Mouse (Mus musculus): Measurements from ENCODE around the gene Acot10.
"Not testable (repeated sequence)": the region's sequence is repeated elsewhere in the genome, so short reads cannot be mapped to it uniquely, and the experiment has no call there.

Acot10 gene

GRCm38 (mm10) chr15:20666650-20667049 lies at the start of gene Acot10:
Gene Acot10, minus strand, starts transcription at chr15:20666750.
- DNase-seq (ENCODE audit: low spot score in 2 of 2) = no peak

GRCm38 (mm10) chr15:20711859-20712258 lies 45.3 kb upstream of the Acot10 start:
- DNase-seq (ENCODE audit: low spot score in 2 of 2) = no peak

DNA sequence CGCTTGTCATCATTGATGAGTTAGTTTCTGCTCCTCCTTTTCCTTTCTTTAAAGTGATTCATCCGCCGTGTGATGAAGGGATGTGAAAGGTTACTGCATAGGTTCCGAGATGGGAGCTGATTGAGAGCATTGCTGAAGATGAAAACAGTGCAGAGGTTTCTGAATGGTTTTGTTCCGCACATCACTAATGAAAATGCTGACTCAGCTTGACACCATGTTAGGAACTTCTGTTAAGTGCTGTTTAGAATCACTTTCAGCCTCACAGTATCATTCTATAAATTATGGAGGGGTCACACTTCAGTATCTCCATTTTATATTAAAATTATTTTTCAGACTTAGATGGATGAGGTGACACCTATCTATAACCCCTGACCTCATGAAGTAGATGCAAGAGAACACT lies 29.7 kb upstream of the Acot10 start:
- DNase-seq (ENCODE audit: low spot score in 2 of 2) = no peak

GRCm38 (mm10) chr15:20684200-20684599 lies 17.6 kb upstream of the Acot10 start:
- no peak for DNase-seq (ENCODE audit: low spot score in 2 of 2)

GRCm38 (mm10) chr15:20682719-20683118 lies 16.2 kb upstream of the Acot10 start:
- DNase-seq (ENCODE audit: low spot score in 2 of 2) = no peak

DNA sequence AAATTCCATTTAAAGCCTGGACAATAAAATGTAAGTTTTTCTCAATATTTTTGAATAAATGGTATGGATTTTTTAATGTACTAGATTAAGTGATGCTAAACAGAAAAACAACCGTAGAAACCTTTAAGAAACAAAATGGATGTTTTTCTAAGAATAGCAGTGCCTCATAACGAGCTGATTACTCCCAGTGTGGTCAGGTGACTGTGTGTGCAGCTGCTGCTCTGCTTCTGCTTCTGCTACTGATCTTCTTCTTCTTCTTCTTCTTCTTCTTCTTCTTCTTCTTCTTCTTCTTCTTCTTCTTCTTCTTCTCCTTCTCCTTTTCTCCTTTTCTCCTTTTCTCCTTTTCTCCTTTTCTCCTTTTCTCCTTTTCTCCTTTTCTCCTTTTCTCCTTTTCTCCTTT lies 3.0 kb upstream of the Acot10 start:
- not testable (repeated sequence) for DNase-seq (ENCODE audit: low spot score in 2 of 2)

DNA sequence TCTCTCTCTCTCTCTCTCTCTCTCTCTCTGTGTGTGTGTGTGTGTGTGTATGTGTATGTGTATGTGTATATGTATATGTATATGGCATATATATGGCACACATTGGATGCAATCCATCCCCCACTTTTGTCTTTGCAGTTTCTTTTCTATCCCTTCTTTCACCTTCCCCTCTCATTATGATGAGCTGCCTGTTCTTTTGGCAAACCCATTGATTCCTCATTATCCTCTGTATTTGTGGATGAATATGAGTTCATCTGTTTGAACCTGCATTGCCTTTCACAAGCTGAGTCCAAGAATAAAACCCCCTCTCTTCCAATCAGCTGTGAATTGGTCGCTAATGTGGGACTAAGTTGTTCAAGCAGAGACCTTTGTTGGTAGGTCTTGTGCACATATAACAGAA lies 1.4 kb upstream of the Acot10 start:
- no peak for DNase-seq (ENCODE audit: low spot score in 2 of 2)

- no peak for DNase-seq (ENCODE audit: low spot score in 2 of 2)
These were observed 800 bp upstream of the Acot10 start for GRCm38 (mm10) chr15:20667350-20667749.

DNA sequence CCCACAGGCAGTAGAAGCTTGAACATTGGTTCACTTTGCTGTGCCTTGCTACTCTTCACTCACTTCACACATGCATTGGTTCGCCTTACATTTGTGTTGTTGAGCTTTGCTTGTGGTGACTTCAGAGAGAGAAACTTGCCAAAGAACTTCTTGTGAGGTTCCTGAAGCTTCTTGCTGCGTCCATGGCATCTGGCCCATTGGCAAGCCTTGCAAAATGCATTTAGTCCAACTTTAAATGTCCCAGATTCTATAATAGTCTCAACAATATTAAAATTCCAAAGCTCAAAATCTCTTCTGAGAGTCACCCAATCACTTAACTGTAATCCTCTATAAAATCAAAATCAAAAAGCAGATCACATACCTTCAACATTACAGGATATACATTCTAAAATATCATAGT lies 6.3 kb downstream of the Acot10 start:
- peak in 1 of 2 experiments; percentile 15 for DNase-seq (ENCODE audit: low spot score in 2 of 2)

DNA sequence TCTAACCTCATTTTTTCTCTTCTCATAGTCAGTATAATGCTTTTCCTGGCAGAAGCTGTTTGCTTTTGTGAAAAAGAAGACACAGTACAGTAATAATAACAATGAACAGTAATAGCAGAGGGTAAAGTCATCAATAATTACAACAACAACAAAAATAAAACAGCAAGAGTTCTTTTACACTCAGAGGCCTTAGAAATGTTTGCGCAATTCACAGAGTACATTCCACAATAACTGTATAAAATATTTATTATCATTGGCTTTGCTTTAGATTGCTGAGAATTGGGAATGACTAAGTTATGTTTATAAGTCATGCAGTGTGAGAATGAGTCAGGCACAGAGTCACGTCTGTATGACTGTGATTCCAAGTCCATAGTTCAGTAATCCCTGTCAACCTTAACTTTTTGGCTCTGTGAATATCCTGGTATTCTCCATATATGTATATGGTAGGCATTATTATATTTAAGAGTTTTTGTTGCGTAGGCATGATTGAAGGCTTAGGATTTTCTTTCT lies 23.6 kb downstream of the Acot10 start:
- DNase-seq (ENCODE audit: low spot score in 2 of 2) = no peak

DNA sequence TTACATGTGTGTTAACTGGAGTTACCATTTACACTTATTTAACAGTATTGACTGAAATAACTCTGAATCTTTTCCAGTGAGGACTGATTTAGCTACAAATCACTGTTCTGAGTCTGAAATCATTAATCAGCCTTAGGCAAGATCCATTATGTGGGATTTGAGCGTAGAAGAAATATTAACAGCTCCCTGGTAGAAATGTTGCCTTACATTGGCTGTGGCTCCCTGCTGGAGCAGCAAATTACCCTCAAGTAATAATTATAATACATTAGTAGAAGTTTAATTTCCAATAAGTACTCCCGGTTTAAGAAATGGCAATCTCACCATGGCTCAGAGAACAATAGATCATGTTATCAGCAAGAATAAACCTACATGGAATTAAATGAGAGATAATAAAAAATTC lies 27.4 kb downstream of the Acot10 start:
- DNase-seq (ENCODE audit: low spot score in 2 of 2) = no peak

- peak in 1 of 2 experiments; percentile 10 for DNase-seq (ENCODE audit: low spot score in 2 of 2)
These were observed 32.0 kb downstream of the Acot10 start for GRCm38 (mm10) chr15:20634593-20634992.
